Mouse (Mus musculus) heart, embryonic 15.5 days (tissue): ENCODE results near the gene Klhl26. TPM values are rescaled to one million over a fixed set of nuclear protein-coding genes. Genes with fewer than 3 reads are reported as not detected.

Experiments used
- ATAC-seq: fragments of 200-750 bp; cut with Nextera tagmentation; replicated peaks from 2 replicates; pipeline ENCODE4 v1.8.0; 2017; ENCODE audit warnings: low read depth, moderate TSS enrichment; ENCODE audit not compliant: insufficient number of reproducible peaks, insufficient read depth, low FRiP score
- H3K27ac ChIP-seq: fragments of 300-500 bp; sonication (generic); 2 replicates; pipeline ENCODE4 v1.5.1; 2015; ENCODE audit warnings: mild to moderate bottlenecking, inconsistent platforms
- H3K27me3 ChIP-seq: fragments of 300-500 bp; sonication (generic); 2 replicates; pipeline ENCODE4 v1.6.1; 2015; ENCODE audit warnings: inconsistent platforms
- H3K36me3 ChIP-seq: fragments of 300-500 bp; sonication (generic); 2 replicates; pipeline ENCODE4 v1.6.1; 2015; ENCODE audit warnings: mild to moderate bottlenecking, inconsistent platforms
- H3K4me1 ChIP-seq: fragments of 300-500 bp; sonication (generic); replicated peaks from 2 replicates; pipeline ENCODE4 v1.6.1; 2015; ENCODE audit warnings: inconsistent platforms
- H3K4me2 ChIP-seq: fragments of 300-500 bp; sonication (generic); 2 replicates; pipeline ENCODE4 v1.6.1; 2015; ENCODE audit warnings: inconsistent platforms, mild to moderate bottlenecking, moderate library complexity
- H3K4me3 ChIP-seq: fragments of 300-500 bp; sonication (generic); 2 replicates; pipeline ENCODE4 v1.5.1; 2015; ENCODE audit warnings: mild to moderate bottlenecking, inconsistent platforms
- H3K9ac ChIP-seq: fragments of 300-500 bp; sonication (generic); 2 replicates; pipeline ENCODE4 v1.6.1; 2015; ENCODE audit warnings: mild to moderate bottlenecking, inconsistent platforms
- H3K9me3 ChIP-seq: fragments of 300-500 bp; sonication (generic); replicated peaks from 2 replicates; pipeline ENCODE4 v1.6.1; 2016; ENCODE audit warnings: inconsistent platforms
- WGBS: fragments of 180-500 bp; shearing (Covaris S2); methylation state at CpG from one replicate; pipeline ENCODE4 v1.1.7; 2015; ENCODE audit warnings: mixed read lengths; 5-methylcytosine and 5-hydroxymethylcytosine counted together
- polyA plus RNA-seq: library from polyadenylated mRNA; unstranded; fragments of >200 nt; fragmentation: Nextera tagmentation; extraction: Ambion mirVana; gene quantifications from 2 replicates; pipeline ENCODE4 v1.2.1, GENCODE M21; 2015

The Klhl26 gene
- polyA plus RNA-seq, 1 experiment from 2014 or later: 8.7 TPM

DNA sequence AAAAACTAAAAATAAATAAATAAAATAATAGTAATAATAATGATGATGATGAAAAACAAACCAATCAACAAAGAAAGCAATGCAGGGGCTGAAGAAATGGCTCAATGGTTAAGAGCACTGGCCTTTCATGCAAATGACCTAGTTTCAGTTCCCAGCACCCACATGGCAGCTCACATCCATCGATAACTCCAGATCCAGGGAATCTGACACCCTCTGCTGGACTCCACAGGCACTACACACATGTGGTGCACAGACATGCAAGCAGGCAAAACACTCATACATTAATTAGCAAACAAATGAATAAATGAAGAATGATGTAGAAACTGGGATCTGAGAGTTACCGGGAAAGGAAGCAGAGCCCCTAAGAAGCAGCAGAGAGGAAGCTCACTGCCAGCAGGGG, 17.1 kb downstream of the Klhl26 start:
- WGBS: 97% methylated on average over 2 of the region's 2 CpGs
- Histone ChIP-seq H3K4me1 (peaks cover 31% of the 10 kb centered on the region), H3K27ac (no peak overlapping the region), H3K9ac (no peak overlapping the region), H3K9me3 (no peaks in the 10 kb centered on the region), H3K4me3 (no peak overlapping the region), H3K36me3 (no peaks in the 10 kb centered on the region), H3K27me3 (no peaks in the 10 kb centered on the region), H3K4me2 (no peak overlapping the region)
- ATAC-seq: no peak

DNA sequence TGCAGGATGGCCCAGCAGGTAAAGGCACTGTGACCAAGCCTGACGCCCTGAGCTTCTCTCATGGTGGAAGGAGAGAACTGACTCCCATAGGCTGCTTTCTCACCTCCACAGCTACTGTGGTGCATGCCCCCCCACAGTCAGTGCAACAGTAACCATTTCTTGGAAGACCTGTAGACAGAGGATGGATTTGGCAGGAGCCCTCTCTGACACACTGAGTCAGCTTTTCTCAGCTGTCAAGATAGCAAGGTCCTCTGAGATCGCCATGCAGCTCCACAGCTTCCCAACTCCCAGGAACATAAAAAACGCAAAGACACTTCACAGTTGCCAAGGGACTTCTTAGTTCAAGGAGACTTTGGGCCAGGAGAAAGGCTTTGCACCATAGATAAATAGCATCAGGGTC, 18.3 kb downstream of the Klhl26 start:
- WGBS: 74% methylated on average over 3 of the region's 3 CpGs
- Histone ChIP-seq H3K4me1 (peaks cover 41% of the 10 kb centered on the region), H3K36me3 (no peaks in the 10 kb centered on the region), H3K9ac (no peak overlapping the region), H3K4me2 (no peak overlapping the region), H3K9me3 (no peaks in the 10 kb centered on the region), H3K4me3 (no peak overlapping the region), H3K27me3 (no peaks in the 10 kb centered on the region), H3K27ac (no peak overlapping the region)
- ATAC-seq: no peak

DNA sequence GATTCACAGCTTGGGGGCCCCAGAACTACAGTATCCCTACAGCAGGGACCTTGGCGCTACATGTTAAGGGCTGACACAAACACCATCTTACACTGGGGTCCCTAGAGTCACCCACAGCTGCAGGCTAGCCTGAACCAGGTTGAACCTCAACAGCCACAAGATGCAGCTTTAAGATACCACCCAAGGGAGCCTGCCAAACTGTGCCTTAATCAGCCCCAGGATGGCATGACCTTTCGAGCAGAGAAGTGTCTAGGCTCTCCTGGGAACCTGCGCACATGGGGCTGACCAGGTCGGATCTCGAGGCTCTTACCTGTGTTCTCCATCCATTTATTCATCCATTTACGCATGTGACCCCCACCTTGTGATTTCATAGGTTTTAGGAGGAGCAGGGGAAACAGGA, 18.9 kb downstream of the Klhl26 start:
- Histone ChIP-seq H3K27me3 (no peaks in the 10 kb centered on the region), H3K4me2 (no peak overlapping the region), H3K9me3 (no peaks in the 10 kb centered on the region), H3K27ac (no peak overlapping the region), H3K4me1 (peaks cover 44% of the 10 kb centered on the region), H3K36me3 (no peaks in the 10 kb centered on the region), H3K4me3 (no peak overlapping the region), H3K9ac (no peak overlapping the region)
- 90% methylated on average over 6 of the region's 6 CpGs for WGBS
- ATAC-seq: no peak

DNA sequence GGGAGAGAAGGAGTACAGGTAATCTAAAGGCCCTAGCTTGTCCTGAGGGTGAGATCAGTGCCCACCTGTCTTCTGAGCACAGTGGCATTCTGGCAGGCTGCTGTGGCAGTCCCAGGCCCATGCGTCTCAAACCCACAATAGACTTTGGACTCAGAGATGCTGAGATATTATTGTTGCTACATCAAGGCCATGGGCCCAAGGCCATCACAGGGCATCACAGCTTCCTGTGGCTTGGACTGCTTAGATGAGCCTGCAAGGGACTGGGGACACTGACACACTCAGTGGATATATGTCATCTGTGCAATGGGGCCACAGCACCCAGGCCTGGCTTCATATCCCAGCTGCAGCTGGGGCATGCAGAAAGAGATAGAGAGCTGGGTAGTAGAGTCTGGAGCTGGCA, 19.8 kb downstream of the Klhl26 start:
- H3K9me3 ChIP-seq: no peaks in the 10 kb centered on the region
- no peak overlapping the region for H3K4me3 ChIP-seq
- H3K27me3 ChIP-seq: no peaks in the 10 kb centered on the region
- no peak overlapping the region for H3K27ac ChIP-seq
- no peak overlapping the region for H3K4me2 ChIP-seq
- 86% methylated on average over 1 of the region's 1 CpGs for WGBS
- H3K4me1 ChIP-seq: peaks cover 51% of the 10 kb centered on the region
- H3K36me3 ChIP-seq: 0 out of 2 replicates have a peak, but pooled peaks cover 6% of the 10 kb centered on the region
- no peak for ATAC-seq
- H3K9ac ChIP-seq: no peak overlapping the region

- 48% methylated on average over 5 of the region's 5 CpGs for WGBS
- Histone ChIP-seq H3K36me3 (0 out of 2 replicates have a peak, but pooled peaks cover 8% of the 10 kb centered on the region), H3K4me2 (no peak overlapping the region), H3K9me3 (no peaks in the 10 kb centered on the region), H3K27ac (peak overlapping the region; percentile 65), H3K4me3 (no peak overlapping the region), H3K4me1 (peaks cover 30% of the 10 kb centered on the region), H3K27me3 (no peaks in the 10 kb centered on the region; the same call in 1 of the 2 replicates), H3K9ac (no peak overlapping the region)
- 0 out of 2 replicates have a peak, but pooled peaks have one; percentile 33 for ATAC-seq
Observed at GRCm38 (mm10) chr8:70453852-70454251, 22.9 kb downstream of the Klhl26 start.

DNA sequence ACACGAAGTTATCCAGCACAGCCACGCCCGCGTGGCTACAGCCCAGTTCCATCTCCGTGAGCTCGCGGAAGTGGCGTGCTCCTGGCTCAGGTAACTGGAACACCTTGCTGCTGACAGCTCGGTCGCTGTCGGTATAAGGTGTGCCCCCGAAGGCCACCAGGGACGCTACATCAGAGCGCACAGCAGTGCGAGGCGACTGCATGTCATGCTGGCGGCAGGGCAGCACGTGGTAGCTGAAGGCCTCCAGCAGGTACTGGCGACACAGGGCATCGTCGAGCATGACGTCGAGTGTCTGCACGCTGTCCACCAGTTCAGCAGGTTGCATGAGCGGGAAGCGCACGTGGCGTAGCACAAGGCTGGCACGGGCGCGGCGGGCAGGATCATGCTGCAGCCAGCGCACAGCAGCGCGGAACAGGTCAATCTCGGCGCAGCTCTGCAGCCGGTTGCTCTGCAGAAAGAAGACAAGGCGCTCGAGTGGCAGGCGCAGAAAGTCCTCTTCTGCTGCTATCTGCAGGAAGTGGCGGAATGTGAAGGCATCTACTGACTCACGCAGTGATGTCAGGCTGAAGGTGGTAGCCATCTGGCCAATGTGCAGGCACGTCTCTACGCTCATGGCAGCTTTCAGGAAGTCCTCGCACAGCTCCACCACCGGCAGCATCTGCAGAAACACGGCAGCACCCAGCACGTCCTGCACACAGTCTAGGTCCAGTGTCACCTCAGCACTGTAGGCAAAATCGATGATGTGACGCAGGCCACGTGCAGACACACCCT, 24.4 kb downstream of the Klhl26 start:
- Histone ChIP-seq H3K9me3 (no peaks in the 10 kb centered on the region), H3K4me3 (no peak overlapping the region), H3K9ac (no peak overlapping the region), H3K4me2 (0 out of 2 replicates have a peak overlapping the region, but pooled peaks have one; percentile 4), H3K27me3 (no peaks in the 10 kb centered on the region; the same call in 1 of the 2 replicates), H3K4me1 (peaks cover 45% of the 10 kb centered on the region), H3K36me3 (0 out of 2 replicates have a peak, but pooled peaks cover 8% of the 10 kb centered on the region), H3K27ac (no peak overlapping the region)
- WGBS: 53% methylated on average over 52 of the region's 52 CpGs
- no peak for ATAC-seq

DNA sequence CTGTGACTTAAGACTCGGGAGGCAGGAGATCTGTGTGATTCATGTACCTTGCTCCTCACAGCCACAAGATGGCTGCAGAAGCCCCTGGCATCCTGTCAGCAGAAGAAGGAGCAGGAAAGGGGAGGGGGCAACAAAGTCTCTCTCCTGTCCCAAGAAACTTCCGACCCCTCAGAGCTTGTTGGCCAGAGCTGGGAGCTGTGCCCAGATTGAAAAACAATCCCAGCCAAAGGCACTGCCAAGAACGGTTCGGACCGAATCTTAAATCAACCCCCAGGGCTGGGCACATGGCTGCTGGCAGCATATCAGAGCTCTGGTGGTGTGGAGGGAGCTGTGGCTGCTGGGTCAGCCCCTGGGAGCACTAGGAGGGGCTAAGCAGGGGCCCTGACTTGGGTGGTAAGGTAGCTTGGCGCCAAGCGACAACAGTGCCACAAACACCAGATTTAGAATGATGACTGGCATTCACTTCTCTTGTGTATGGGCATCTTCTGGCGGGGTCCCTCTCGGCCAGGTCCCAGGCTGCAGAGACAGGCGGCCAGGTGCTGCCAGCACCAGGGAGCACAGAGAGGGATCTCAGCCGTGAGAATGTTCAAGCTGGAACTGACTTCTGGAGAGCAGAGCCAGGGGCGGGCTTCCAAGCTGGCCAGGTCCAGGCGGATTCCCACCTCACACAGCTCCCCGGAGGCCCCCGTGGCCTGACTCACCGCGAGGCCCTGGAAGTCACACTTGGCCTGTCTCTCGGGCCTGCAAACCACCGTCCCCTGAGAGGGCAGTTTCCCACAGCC, 28.9 kb downstream of the Klhl26 start:
- no peak overlapping the region for H3K4me3 ChIP-seq
- WGBS: 51% methylated on average over 19 of the region's 19 CpGs
- H3K27me3 ChIP-seq: no peaks in the 10 kb centered on the region; the same call in 1 of the 2 replicates
- no peak overlapping the region for H3K9ac ChIP-seq
- H3K4me1 ChIP-seq: peaks cover 25% of the 10 kb centered on the region
- 0 out of 2 replicates have a peak, but pooled peaks cover 8% of the 10 kb centered on the region for H3K36me3 ChIP-seq
- H3K4me2 ChIP-seq: no peak overlapping the region
- peak; percentile 31; the same call in 1 of the 2 replicates for ATAC-seq
- H3K27ac ChIP-seq: peak overlapping the region; percentile 29; the same call in 1 of the 2 replicates
- H3K9me3 ChIP-seq: no peaks in the 10 kb centered on the region

DNA sequence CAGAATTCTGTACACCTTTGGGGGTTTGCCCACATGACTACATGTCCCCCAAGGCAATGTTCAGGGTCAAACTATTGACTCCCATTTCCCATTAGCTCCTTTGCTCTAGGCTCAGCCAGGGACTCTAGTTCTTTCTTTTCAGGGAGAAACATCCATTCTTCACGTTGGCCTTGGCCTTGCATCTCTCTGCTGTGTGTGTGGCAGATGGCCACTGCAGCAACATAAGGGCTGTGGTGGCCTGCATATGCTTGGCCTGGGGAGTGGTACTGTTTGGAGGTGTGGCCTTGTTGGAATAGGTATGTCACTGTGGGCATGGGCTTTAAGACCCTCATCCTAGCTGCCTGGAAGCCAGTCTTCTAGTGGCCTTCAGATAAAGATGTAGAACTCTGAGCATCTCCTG, 30.8 kb downstream of the Klhl26 start:
- Histone ChIP-seq H3K27ac (no peak overlapping the region), H3K4me2 (no peak overlapping the region), H3K36me3 (no peaks in the 10 kb centered on the region), H3K27me3 (no peaks in the 10 kb centered on the region), H3K9ac (no peak overlapping the region), H3K4me3 (no peak overlapping the region), H3K4me1 (peaks cover 15% of the 10 kb centered on the region), H3K9me3 (no peaks in the 10 kb centered on the region)
- WGBS: 72% methylated on average over 1 of the region's 1 CpGs
- no peak for ATAC-seq

DNA sequence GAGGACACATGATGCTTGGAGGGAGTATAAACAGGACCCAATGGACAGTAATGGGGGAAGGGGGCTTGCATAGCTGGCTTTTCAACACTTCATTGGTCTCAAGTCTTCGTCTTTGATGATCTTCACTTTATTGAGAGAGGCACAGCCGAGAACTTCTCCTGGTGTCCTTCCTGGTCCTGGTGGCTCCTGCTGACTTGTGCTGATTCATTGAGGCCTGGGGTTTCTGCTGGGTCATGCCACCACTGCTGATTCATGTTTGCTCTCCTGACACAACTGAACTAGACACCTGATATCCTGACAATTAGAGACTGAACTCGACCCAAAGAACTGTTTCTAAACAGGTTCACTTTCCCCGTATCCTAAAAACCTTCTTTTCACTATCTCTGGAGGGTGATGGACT, 33.4 kb downstream of the Klhl26 start:
- Histone ChIP-seq H3K9ac (no peak overlapping the region), H3K36me3 (no peaks in the 10 kb centered on the region), H3K9me3 (no peaks in the 10 kb centered on the region), H3K4me1 (peaks cover 23% of the 10 kb centered on the region), H3K27me3 (no peaks in the 10 kb centered on the region), H3K27ac (no peak overlapping the region), H3K4me2 (no peak overlapping the region), H3K4me3 (no peak overlapping the region)
- WGBS: 70% methylated on average over 4 of the region's 4 CpGs
- no peak for ATAC-seq

DNA sequence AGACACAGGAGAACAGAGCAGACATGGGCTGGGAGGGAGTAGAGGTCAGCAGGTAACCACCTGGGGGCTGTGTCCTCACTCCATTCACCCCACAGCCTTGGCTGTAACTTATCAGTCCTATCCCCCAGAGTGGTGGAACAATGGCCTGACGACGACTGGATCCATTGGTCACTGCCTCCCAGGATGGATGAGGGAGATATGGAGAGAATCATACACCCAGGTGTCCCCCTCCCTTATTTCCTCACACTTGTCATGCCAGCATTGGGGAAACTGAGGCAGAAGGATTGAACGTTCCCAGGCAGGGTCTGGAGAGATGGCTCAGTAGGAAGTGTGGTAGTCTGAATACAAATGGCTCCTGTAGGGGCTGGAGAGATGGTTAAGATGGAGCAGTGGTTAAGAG, 35.2 kb downstream of the Klhl26 start:
- no peak overlapping the region for H3K4me3 ChIP-seq
- peaks cover 15% of the 10 kb centered on the region for H3K4me1 ChIP-seq
- H3K36me3 ChIP-seq: no peaks in the 10 kb centered on the region
- H3K4me2 ChIP-seq: no peak overlapping the region
- WGBS: 64% methylated on average over 3 of the region's 3 CpGs
- no peak overlapping the region for H3K9ac ChIP-seq
- H3K27ac ChIP-seq: no peak overlapping the region
- no peaks in the 10 kb centered on the region for H3K9me3 ChIP-seq
- no peak for ATAC-seq
- no peaks in the 10 kb centered on the region for H3K27me3 ChIP-seq

GRCm38 (mm10) chr8:70440246-70440645, 36.5 kb downstream of the Klhl26 start:
- H3K27ac ChIP-seq: no peak overlapping the region
- H3K9ac ChIP-seq: no peak overlapping the region
- peaks cover 15% of the 10 kb centered on the region for H3K4me1 ChIP-seq
- H3K4me2 ChIP-seq: peak overlapping the region; percentile 91
- no peaks in the 10 kb centered on the region for H3K9me3 ChIP-seq
- H3K36me3 ChIP-seq: no peaks in the 10 kb centered on the region
- ATAC-seq: no peak
- peak overlapping the region; percentile 74; the same call in 1 of the 2 replicates for H3K4me3 ChIP-seq
- 43% methylated on average over 3 of the region's 3 CpGs for WGBS
- no peaks in the 10 kb centered on the region for H3K27me3 ChIP-seq
